Mouse (Mus musculus) cerebellum, postnatal 14 days (tissue): ENCODE data around the gene Fads2.
"Not testable (repeated sequence)": the region's sequence is repeated elsewhere in the genome, so short reads cannot be mapped to it uniquely, and the experiment has no call there.

Experiments used
- DNase-seq, 2 experiments: peaks; one replicate each; pipeline ENCODE4 v3.0.0; 2021; ENCODE audit warnings: mixed read lengths in 2 of 2

Gene Fads2

GRCm38 (mm10) chr19:10101341-10102053 lies at the start of gene Fads2:
Gene Fads2, minus strand, starts transcription at chr19:10101746.
- DNase-seq: peak; percentile 88 to 90

- no peak for DNase-seq
Observed at GRCm38 (mm10) chr19:10149189-10149588, 47.6 kb upstream of the Fads2 start.

GRCm38 (mm10) chr19:10148555-10148954 lies 47.0 kb upstream of the Fads2 start:
- no peak for DNase-seq

GRCm38 (mm10) chr19:10144464-10144863 lies 42.9 kb upstream of the Fads2 start:
- no peak for DNase-seq

- no peak for DNase-seq
Observed at GRCm38 (mm10) chr19:10143667-10144066, 42.1 kb upstream of the Fads2 start.

- DNase-seq: no peak
Observed at GRCm38 (mm10) chr19:10139736-10140135, 38.2 kb upstream of the Fads2 start.

GRCm38 (mm10) chr19:10137423-10137822 lies 35.9 kb upstream of the Fads2 start:
- no peak for DNase-seq

- peak; percentile 13 to 20 for DNase-seq
Observed at GRCm38 (mm10) chr19:10134692-10135091, 33.1 kb upstream of the Fads2 start.

- not testable (repeated sequence) for DNase-seq
Observed at GRCm38 (mm10) chr19:10129547-10129946, 28.0 kb upstream of the Fads2 start.

GRCm38 (mm10) chr19:10126479-10127250 lies 25.1 kb upstream of the Fads2 start:
- no peak for DNase-seq

- DNase-seq: no peak
Observed at GRCm38 (mm10) chr19:10123892-10124634, 22.5 kb upstream of the Fads2 start.

- DNase-seq: no peak
Observed at GRCm38 (mm10) chr19:10122021-10122631, 20.6 kb upstream of the Fads2 start.

GRCm38 (mm10) chr19:10116641-10117040 lies 15.1 kb upstream of the Fads2 start:
- DNase-seq: no peak

- no peak for DNase-seq
Observed at GRCm38 (mm10) chr19:10115373-10116158, 14.0 kb upstream of the Fads2 start.

- DNase-seq: no peak
Observed at GRCm38 (mm10) chr19:10112956-10113355, 11.4 kb upstream of the Fads2 start.

GRCm38 (mm10) chr19:10108666-10109065 lies 7.1 kb upstream of the Fads2 start:
- no peak for DNase-seq

- no peak for DNase-seq
Observed at GRCm38 (mm10) chr19:10108129-10108528, 6.6 kb upstream of the Fads2 start.

- no peak for DNase-seq
Observed at GRCm38 (mm10) chr19:10107051-10107611, 5.6 kb upstream of the Fads2 start.

- DNase-seq: no peak
Observed at GRCm38 (mm10) chr19:10106634-10107033, 5.1 kb upstream of the Fads2 start.

GRCm38 (mm10) chr19:10105034-10105493 lies 3.5 kb upstream of the Fads2 start:
- no peak for DNase-seq

- peak; percentile 31 to 44 for DNase-seq
Observed at GRCm38 (mm10) chr19:10104234-10104633, 2.7 kb upstream of the Fads2 start.
